Mouse (Mus musculus) stomach, postnatal 0 days (tissue): ENCODE measurements at regions not wholly inside any gene's neighbourhood (a gene's known extent, or its start where the extent isn't known, plus 50 kb on each side); places are given as distances from the start of the nearest gene placed in this dataset.

ENCODE experiments used
- CTCF ChIP-seq: IDR thresholded peaks from 2 replicates; pipeline ENCODE4 v1.5.1; 2016; ENCODE audit warnings: antibody characterized with exemption, low read depth, mild to moderate bottlenecking, moderate library complexity
- EP300 ChIP-seq: optimal IDR thresholded peaks from 2 replicates; pipeline ENCODE3; 2016; ENCODE audit warnings: antibody characterized with exemption

- TF ChIP-seq CTCF (peak; percentile 58), EP300 (no peak)
These were observed 82.6 kb downstream of the Atxn7l3b start for GRCm38 (mm10) chr10:112846225-112846624.
